Mouse (Mus musculus) adrenal gland, postnatal 10 days (tissue): Measurements from ENCODE around the gene Foxk1. TPM values are rescaled to one million over a fixed set of nuclear protein-coding genes. Genes with fewer than 3 reads are reported as not detected.

Experiments
- DNase-seq: peaks from one replicate; pipeline ENCODE4 v3.0.0; 2021; ENCODE audit warnings: mixed read lengths
- total RNA-seq, 2 experiments: library from RNA; stranded (reverse); gene quantifications; 2 replicates each; pipeline ENCODE4 v1.2.3; 2021

Gene Foxk1
- total RNA-seq, 2 experiments from 2014 or later, result 22.9 to 23.6 TPM

GRCm38 (mm10) chr5:142420317-142420716, 19.0 kb downstream of the Foxk1 start:
- DNase-seq, result no peak

- no peak for DNase-seq
These were observed 19.6 kb downstream of the Foxk1 start for GRCm38 (mm10) chr5:142420920-142421319.

- no peak for DNase-seq
These were observed 20.6 kb downstream of the Foxk1 start for GRCm38 (mm10) chr5:142421886-142422285.

GRCm38 (mm10) chr5:142423141-142423540, 21.8 kb downstream of the Foxk1 start:
- no peak for DNase-seq

- DNase-seq, result no peak
These were observed 22.4 kb downstream of the Foxk1 start for GRCm38 (mm10) chr5:142423701-142424100.

- peak; percentile 76 for DNase-seq
These were observed 23.5 kb downstream of the Foxk1 start for GRCm38 (mm10) chr5:142424627-142425349.

GRCm38 (mm10) chr5:142426476-142426875, 25.2 kb downstream of the Foxk1 start:
- no peak for DNase-seq

GRCm38 (mm10) chr5:142427876-142428275, 26.6 kb downstream of the Foxk1 start:
- DNase-seq, result no peak

- no peak for DNase-seq
These were observed 27.4 kb downstream of the Foxk1 start for GRCm38 (mm10) chr5:142428691-142429090.

- no peak for DNase-seq
These were observed 29.7 kb downstream of the Foxk1 start for GRCm38 (mm10) chr5:142431029-142431428.

- DNase-seq, result no peak
These were observed 30.6 kb downstream of the Foxk1 start for GRCm38 (mm10) chr5:142431811-142432434.

GRCm38 (mm10) chr5:142432695-142433094, 31.4 kb downstream of the Foxk1 start:
- no peak for DNase-seq

GRCm38 (mm10) chr5:142434052-142434451, 32.8 kb downstream of the Foxk1 start:
- DNase-seq, result no peak

GRCm38 (mm10) chr5:142435736-142436135, 34.4 kb downstream of the Foxk1 start:
- no peak for DNase-seq

- DNase-seq, result no peak
These were observed 37.2 kb downstream of the Foxk1 start for GRCm38 (mm10) chr5:142438380-142438938.

GRCm38 (mm10) chr5:142439911-142440432, 38.7 kb downstream of the Foxk1 start:
- DNase-seq, result no peak

GRCm38 (mm10) chr5:142440451-142441147, 39.3 kb downstream of the Foxk1 start:
- peak; percentile 95 for DNase-seq

GRCm38 (mm10) chr5:142441332-142442044, 40.2 kb downstream of the Foxk1 start:
- no peak for DNase-seq

GRCm38 (mm10) chr5:142442045-142442440, 40.7 kb downstream of the Foxk1 start:
- no peak for DNase-seq

- DNase-seq, result no peak
These were observed 42.2 kb downstream of the Foxk1 start for GRCm38 (mm10) chr5:142443514-142443913.

- DNase-seq, result no peak
These were observed 42.7 kb downstream of the Foxk1 start for GRCm38 (mm10) chr5:142443994-142444393.
